7 mouse cellular contexts compared by ENCODE assay signal in genomic region chr8:127706051-127706835, GRCm38 (mm10).
DNase-seq lines count a peak whose midpoint lies in the region; ATAC-seq lines count a peak whose summit lies in the region.

No protein-coding gene starts in this region.

- WGBS in forebrain, embryonic 12.5 days = 55% methylated on average over 16 of the region's 16 CpGs

- intact Hi-C loops in heart, postnatal 36 days (cut with DNase I) = no loop called here
- intact Hi-C loops in left cerebral cortex, postnatal 25 days (cut with DNase I) = no loop called here

- H3K27ac ChIP-seq in forebrain, embryonic 12.5 days = 0 out of 2 replicates have a peak overlapping the region, but pooled peaks have one; percentile 13

- no peak overlapping the region for H3K4me3 ChIP-seq in forebrain, embryonic 12.5 days (replicated peaks)

- H3K27me3 ChIP-seq in forebrain, embryonic 12.5 days = no peaks in the 10 kb centered on the region

- H3K9ac ChIP-seq in forebrain, embryonic 12.5 days = no peak overlapping the region

- H3K36me3 ChIP-seq in forebrain, embryonic 12.5 days (replicated peaks) = no peaks in the 10 kb centered on the region

- peak; percentile 49; the same call in 1 of the 2 replicates for ATAC-seq in forebrain, embryonic 12.5 days (ENCODE audit: low FRiP score)

- H3K4me2 ChIP-seq in forebrain, embryonic 12.5 days = no peak overlapping the region

- H3K4me1 ChIP-seq in forebrain, embryonic 12.5 days = no peaks in the 10 kb centered on the region; the same call in 1 of the 2 replicates

- H3K9me3 ChIP-seq in forebrain, embryonic 12.5 days = no peaks in the 10 kb centered on the region

- DNase-seq in cerebellum, adult 18-20 months = peak; percentile 60 to 62
- peak; percentile 11 to 21 for DNase-seq in heart, postnatal 36 days
- DNase-seq in left cerebral cortex, postnatal 25 days (ENCODE audit: low spot score in 2 of 2) = peak; percentile 67 to 93
- peak; percentile 59 for DNase-seq in retina, postnatal 1 day
- DNase-seq in ovary, adult 18-20 months (ENCODE audit: low spot score) = no peak
- no peak for DNase-seq in embryo, embryonic 10.5 days (ENCODE audit: low spot score)

Comparison
In these comparisons a context has a peak if more than half of its experiments do, and no peak if none do; other contexts are left out.
1. DNase-seq: peak in cerebellum, adult 18-20 months (2 of 2), heart, postnatal 36 days (2 of 2), left cerebral cortex, postnatal 25 days (2 of 2) and retina, postnatal 1 day (single experiment); none in ovary, adult 18-20 months (single experiment) and embryo, embryonic 10.5 days (single experiment).